Mouse (Mus musculus) ES-E14 (cell line): ENCODE data around the gene Thtpa.

Experiments used
- CHD2 ChIP-seq: IDR thresholded peaks from 2 replicates; pipeline ENCODE4 v1.6.1; 2014; ENCODE audit warnings: mild to moderate bottlenecking, low read depth, low read length, inconsistent platforms
- HCFC1 ChIP-seq: IDR thresholded peaks from 2 replicates; pipeline ENCODE4 v1.6.1; 2012; ENCODE audit warnings: low read length, inconsistent platforms, borderline replicate concordance; ENCODE audit not compliant: insufficient read depth
- MAFK ChIP-seq: IDR thresholded peaks from 2 replicates; pipeline ENCODE4 v1.6.1; 2014; ENCODE audit warnings: mild to moderate bottlenecking, low read depth, low read length, inconsistent platforms; ENCODE audit not compliant: insufficient read depth
- ZNF384 ChIP-seq: IDR thresholded peaks from 2 replicates; pipeline ENCODE4 v1.6.1; 2012; ENCODE audit warnings: low read depth, low read length, inconsistent platforms

DNA sequence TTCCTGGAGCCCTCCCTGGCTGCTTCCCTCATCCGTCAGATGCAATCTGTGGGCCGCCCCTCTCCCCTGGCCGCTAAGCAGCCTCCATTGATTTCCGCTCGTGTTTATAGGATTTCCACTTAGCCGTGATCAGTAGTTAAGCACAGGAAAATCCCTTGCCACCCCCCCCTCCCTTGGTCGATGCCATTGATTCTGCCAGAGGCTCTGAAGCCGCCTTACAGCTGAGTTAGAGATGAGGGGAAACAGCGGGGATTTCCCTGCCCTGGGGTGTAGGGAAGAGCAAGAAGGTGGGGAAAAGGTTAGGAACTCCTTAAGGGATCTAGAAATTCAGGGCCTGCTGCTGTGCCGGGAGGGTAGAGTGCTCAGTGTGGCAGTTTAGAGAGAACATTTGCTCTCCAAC, 3.1 kb downstream of the Thtpa start:
- TF ChIP-seq MAFK (no peak), HCFC1 (no peak), ZNF384 (no peak), CHD2 (no peak)
